Mouse (Mus musculus) T-helper 17 cell (primary cell): ENCODE measurements around the gene Zscan25.
"Not testable (repeated sequence)": the region's sequence is repeated elsewhere in the genome, so short reads cannot be mapped to it uniquely, and the experiment has no call there.

Experiments
- in situ Hi-C, 2 experiments: fragments of 300-600 bp; cut with MboI, MseI; formaldehyde crosslinking; loops; 1 replicate in 1 of 2; 2 replicates in 1 of 2; pipeline ENCODE4 v1.15.1; 2025; ENCODE audit warnings: high pct_unique_total_duplicates in 2 of 2

Zscan25 gene

DNA sequence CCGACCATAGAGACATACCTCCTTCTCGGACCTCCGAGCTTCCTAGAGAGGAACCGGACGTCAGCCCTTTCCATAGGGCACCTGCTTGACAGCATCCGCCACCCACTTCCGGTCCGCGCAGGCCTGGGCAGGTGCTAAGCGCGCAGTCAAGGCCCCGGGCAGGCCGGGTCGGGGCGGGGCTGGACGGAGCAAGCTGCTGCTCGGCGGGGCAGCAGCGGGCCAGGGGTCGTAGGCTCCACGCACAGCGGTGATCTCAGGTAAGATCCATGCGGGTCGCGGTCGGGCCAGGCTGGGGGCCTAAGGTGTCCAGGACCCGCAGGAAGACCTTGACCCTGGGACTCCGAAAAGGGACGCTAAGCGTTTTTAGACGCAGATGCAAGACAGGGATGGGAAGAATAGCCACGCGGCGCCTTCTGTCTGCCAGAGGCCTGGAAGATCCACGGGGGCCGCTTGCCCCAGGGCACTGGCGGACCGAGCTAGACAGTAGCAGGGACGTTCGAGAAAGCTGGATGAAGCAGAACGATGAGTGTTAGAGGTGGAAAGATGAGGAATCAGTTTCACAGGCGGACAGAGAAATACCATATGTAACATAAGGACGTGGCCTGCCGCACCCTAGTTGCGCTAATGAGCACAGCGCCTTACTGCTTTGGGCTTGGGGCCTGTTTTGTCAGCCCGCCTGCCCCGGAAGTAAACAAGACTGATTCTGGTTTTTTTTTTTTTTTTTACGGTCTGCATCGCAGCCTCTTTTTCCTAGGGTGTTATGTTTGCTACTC is at the start of gene Zscan25:
Gene Zscan25, plus strand, starts transcription at position 130 of the 773 bp plus-strand sequence.
- in situ Hi-C loops, result loop anchor here in 1 of 2 experiments (10.0 kb wide), 1 partner anchor 944 kb away; the partner anchor contains the start of gene Rnf6

DNA sequence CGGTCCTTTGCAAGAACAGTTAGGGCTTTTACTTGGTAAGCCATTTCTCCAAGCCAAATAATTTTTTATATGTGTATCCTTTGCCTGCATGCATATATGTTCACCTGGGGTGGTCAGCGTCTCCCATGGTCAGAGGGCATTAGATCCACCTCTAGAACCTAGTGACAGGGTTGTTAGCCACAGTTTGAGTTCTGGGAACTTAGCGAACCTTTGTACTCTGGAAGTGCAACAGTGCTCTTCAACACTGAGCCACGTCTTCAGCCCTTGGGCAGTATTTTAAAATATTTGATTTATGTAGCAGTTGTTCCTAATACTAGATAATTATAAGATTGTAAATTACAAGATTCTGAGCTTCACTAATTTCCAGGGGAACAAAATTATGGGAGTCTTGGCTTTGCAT is 49.7 kb upstream of the Zscan25 start:
- in situ Hi-C loops, result loop anchor here in 1 of 2 experiments (25.0 kb wide), 1 partner anchor 1557 kb away; the partner anchor contains the start of gene Usp12

DNA sequence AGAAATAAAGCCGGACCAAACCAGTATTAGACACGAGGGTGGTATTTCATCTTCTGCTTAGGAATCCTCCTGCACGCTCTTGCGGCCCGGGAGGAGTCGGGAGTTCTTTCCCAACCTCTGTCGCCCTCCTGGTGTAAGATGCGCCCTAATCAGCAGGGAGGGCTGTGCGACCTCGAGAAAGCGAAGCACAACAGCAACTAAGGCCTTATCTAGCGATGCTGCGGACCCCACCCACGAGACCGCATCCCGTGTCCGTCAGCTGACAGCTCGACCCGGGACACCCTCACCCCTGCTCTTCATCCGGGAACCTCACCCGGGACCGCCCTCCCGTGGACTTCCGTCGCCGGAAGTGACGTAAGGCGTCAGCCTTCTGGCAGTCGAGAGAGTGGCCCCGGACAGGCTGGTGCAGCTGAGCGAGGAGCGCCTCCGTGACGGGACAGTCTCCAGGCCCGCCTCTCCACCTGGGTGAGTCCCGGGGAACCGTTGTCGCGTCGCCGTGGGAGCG is 48.9 kb upstream of the Zscan25 start, which contains the start of gene Zfp655:
Gene Zfp655, plus strand, starts transcription at position 349 of the 505 bp plus-strand sequence.
- in situ Hi-C loops, result loop anchor here in 1 of 2 experiments (25.0 kb wide), 1 partner anchor 1556 kb away; the partner anchor contains the start of gene Usp12

DNA sequence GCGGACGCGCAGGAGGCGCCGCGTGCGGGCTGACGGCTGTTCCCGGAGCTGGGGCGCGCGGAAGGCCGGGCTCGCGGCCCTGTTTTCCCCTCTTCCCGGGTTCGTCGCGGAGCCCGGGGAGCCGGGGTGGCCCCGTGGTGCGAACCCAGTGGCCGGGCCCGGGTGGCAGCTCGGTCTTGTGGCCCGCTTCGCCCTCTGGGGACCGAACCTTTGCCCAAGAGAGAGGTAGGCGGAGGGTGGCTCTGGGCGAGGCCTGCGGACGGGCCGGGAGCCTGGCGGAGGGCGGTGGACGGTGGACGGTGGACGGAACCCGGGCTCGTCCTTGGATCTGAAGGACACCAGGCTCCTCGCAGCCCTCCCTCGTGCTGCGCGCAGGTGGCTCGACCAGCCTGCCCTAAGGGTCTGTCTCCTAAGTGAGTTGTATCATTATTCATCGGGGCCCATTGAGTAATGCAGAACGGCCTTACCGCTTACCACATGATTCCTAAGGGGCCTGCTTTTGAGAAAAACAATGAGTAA is 48.3 kb upstream of the Zscan25 start:
- in situ Hi-C loops, result loop anchor here in 1 of 2 experiments (25.0 kb wide), 1 partner anchor 1555 kb away; the partner anchor contains the start of gene Usp12

DNA sequence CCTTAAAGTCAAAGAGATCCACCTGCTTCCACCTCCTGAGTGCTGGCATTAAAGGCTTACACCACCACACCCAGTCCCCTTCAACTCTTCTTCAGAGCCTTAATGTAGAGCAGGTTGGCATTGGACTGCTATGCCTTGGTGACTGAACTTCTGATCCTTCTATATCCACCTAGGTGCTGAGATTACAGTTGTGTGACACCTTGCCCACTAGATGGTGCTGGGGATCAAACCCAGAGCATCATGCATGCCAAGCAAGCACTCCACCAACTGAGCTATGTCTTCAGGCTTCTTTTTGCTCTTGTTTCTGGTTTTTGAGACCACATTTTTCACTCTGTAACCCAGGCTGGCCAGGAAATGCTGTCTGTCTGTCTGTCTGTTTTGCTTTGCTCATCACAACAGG is 45.7 kb upstream of the Zscan25 start:
- in situ Hi-C loops, result loop anchor here in 1 of 2 experiments (25.0 kb wide), 1 partner anchor 1553 kb away; the partner anchor contains the start of gene Usp12

DNA sequence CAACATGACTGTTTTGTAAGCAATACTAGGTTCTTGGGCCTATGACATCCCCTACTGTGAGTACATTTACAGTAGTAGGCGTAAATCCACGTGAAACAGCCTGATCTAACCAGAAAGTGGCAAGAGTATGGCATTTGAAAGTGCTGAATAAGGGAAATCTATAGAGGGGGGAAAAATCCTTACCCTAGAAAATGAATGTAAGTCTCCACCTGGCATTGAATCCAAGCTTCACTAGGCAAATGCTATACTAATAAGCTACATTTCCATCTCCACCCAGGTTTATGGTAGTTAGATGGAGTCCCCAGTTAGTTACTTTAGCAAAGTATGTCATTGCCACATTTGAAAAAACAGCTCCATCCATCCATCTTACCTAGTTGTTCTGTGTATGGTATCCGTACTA is 30.8 kb upstream of the Zscan25 start:
- in situ Hi-C loops, result loop anchor here in 1 of 2 experiments (25.0 kb wide), 1 partner anchor 1538 kb away; the partner anchor contains the start of gene Usp12

DNA sequence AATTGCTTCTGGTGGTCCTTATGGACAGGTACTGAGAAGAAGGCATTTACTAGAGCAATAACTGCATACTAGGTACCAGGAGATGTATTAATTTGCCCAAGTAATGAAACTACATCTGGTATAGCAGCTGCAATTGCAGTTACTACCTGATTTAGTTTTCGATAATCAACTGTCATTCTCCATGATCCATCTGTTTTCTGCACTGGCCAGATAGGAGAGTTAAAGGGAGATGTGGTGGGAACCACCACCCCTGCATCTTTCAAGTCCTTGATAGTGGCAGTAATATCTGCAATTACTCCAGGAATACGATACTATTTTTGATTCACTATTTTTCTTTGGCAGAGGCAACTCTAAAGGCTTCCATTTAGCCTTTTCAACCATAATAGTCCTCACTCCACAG is 6.7 kb upstream of the Zscan25 start:
- in situ Hi-C loops, result not testable (repeated sequence)

DNA sequence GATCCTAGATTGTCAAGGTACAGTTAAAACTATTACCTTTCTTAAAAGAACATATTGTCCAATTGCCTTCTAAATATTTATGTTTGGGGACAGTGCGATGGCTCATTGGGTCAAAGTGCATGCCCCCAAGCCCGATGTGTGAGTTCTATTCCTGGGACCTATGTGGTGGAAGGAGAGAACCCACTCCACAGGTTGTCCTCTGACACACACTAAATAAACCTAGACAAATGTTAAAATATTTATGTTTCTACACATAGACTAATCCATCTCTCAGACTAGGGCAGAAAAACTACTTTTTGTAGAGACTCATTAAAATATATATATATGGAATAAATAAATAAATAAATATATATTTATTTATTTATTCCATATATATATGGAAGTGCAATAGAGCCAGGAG is 352 bp upstream of the Zscan25 start:
- in situ Hi-C loops, result loop anchor here in 1 of 2 experiments (5.0 to 10.0 kb wide), 2 partner anchors 38 to 945 kb away; partner anchors contain the start of gene Rnf6

DNA sequence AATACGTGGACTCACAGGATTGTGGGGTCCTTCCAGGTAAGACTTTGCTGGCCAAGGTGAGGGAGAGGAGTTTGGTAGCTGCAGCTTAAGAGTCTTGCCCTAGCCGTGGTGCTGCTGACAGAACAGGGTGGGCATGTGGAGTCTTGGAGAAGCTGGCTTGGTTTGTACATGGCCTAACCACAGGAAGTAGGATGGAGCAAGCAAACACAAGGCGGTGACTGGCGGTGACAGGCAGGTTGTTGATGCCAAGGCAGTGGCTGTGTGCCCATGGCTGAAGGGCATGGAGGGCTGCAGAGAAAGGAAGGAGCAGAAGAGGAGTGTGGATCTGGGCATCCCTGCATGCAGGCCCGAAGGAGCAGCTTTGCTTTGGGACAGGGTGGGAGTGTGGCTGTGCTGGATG is 8.1 kb downstream of the Zscan25 start:
- in situ Hi-C loops, result loop anchor here in 1 of 2 experiments (10.0 kb wide), 1 partner anchor 936 kb away; the partner anchor contains the start of gene Rnf6

DNA sequence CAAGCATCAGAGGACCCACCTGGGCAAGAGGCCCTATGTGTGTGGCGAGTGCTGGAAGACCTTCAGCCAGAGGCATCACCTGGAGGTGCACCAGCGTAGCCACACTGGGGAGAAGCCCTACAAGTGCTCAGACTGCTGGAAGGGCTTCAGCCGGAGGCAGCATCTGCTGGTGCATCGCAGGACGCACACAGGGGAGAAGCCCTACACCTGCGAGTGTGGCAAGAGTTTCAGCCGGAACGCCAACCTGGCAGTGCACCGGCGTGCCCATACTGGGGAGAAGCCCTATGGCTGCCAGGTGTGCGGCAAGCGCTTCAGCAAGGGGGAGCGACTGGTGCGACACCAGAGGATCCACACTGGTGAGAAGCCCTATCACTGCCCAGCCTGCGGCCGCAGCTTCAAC is 10.4 kb downstream of the Zscan25 start:
- in situ Hi-C loops, result loop anchor here in 1 of 2 experiments (5.0 to 10.0 kb wide), 2 partner anchors 312 to 904 kb away; no protein-coding TSS in a partner anchor

DNA sequence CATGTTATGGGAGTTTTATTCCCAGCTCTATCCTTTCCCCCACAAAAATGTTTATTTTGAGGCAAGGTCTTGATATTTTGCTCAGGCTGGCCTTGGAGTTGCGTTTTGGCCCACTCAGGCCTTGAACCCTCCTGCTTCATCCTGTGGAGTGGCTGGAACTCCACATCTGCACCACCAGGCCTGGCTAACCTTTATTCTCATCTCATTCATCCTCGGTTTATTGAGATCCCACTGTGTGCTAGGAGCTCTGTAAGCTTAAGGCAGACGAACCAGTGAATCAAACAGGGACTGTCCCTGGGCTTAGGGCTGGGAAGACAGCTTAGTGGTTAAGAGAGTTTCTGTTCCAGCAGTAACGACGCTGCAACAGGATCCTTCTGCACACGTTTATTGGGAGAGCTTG is 12.1 kb downstream of the Zscan25 start:
- in situ Hi-C loops, result loop anchor here in 1 of 2 experiments (5.0 to 10.0 kb wide), 2 partner anchors 310 to 902 kb away; no protein-coding TSS in a partner anchor

DNA sequence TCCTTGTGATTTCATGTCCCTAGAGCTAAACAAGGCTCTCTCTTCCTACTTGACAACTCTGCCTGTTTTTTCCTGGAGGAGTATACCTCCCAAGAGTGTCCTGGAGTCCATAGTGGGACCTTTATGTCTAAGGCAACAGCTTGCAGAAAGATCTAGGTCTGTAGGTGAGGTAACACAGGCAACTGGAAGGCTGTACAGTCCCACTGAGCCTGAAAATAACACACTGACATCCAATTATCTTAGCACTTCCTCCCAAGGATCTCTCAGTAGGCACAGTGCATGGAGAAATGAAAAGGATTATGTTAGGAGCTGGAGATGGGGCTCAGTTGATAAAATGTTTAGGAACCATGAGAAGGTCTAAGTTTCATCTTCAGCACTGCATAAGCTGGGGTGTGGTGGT is 20.2 kb downstream of the Zscan25 start:
- in situ Hi-C loops, result no loop called here

DNA sequence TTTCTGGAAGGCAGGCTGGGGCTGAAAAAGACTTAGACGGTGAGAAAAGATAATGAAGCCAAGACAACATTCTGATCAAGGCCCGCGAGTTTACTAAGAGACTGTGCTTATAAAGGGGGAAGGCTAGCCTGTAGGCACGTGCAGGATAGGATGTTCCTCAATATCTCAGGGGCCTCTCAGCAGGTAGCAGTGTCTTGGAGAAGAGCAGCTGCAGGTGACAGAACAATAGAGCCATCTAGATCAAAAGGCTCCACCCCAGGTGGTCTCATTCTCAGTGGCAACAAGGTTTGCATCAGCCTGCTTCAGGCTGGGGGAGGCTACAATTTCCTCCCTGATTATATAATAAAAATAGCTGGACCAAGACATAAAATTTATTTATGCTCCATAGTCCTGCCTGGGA is 21.5 kb downstream of the Zscan25 start:
- in situ Hi-C loops, result not testable (repeated sequence)

DNA sequence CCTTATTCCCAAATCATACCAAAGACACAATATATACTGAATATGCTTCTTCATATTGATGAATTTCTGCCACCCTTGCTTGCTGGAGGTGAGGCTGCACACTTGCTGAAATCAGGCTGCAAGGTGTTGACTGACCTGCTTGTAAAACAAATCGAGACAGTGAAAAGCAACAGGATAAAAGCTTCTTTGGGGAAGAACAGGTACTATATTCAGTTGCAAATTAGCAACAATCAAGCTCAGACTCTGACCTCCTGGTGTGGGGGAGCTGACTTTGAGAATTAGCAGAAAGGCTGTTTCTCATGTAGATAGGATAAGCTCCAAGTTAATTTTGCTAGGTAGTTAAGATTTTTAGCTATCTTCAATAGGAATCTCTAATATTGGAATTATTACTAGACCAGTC is 22.1 kb downstream of the Zscan25 start:
- in situ Hi-C loops, result no loop called here

DNA sequence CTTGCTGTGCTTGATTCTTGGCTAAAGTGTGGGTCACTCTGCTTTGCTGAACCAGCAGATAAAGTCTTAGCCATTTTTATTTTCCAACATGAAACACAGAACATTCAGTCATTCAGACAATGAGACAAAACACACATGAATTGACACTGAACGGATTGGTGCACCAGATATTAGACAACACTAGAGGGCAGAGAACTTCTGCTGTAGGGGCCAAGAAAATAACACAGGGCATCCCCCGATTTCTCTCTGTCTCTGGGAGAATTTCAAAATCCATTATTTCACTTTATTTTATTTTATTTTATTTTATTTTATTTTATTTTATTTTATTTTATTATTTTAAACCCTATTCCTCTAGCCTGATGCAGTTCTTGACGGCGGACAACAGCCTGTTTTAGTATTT is 26.7 kb downstream of the Zscan25 start:
- in situ Hi-C loops, result not testable (repeated sequence)

DNA sequence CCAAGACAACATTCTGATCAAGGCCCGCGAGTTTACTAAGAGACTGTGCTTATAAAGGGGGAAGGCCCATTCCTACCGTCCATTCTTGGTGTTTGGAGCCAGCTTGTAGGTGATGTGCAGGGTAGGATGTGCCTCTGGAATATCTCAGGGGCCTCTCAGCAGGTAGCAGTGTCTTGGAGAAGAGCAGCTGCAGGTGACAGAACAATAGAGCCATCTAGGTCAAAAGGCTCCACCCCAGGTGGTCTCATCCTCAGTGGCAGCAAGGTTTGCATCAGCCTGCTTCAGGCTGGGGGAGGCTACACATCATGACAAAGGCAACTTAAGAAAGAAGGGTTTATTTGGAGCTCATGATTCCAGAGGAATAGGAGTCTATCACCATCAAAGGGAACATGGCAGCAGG is 27.5 kb downstream of the Zscan25 start:
- in situ Hi-C loops, result not testable (repeated sequence)

DNA sequence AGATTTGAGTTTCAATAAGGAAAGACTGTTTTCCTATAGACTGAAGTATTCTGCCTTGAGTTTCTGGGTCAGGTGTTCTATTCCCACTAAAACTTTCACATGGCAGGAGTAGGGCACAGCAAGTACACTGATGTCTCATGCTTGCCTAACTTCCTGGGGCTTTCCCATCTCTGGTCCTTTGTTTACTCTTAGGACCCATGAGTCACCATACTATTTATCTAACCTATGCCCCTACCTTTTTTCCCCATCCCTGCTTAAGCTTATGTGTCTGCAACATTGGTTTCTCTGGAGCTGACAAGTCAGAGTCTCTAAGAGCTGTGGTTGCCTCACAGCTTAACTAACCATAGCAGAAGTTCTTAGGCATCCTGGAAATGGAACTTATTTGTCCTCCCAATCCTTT is 33.5 kb downstream of the Zscan25 start:
- in situ Hi-C loops, result no loop called here

DNA sequence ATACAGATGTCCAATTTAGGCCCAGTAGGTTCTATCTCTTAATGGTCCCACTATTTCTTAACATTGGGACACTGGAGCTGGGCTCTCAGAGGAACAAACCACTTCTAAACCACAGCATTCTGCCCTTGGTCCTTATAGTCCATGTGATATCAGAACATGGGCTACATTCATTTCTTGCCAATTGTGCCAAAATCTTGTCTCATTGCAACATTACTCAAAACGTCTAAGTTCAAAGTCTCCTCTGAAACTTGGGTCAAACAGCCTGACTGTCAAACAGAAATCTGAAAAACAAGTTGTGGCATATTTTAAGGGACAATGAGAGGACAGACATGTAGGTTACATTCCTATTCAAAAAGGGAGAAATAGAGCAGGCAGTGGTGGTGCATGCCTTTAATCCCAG is 36.8 kb downstream of the Zscan25 start:
- in situ Hi-C loops, result no loop called here

DNA sequence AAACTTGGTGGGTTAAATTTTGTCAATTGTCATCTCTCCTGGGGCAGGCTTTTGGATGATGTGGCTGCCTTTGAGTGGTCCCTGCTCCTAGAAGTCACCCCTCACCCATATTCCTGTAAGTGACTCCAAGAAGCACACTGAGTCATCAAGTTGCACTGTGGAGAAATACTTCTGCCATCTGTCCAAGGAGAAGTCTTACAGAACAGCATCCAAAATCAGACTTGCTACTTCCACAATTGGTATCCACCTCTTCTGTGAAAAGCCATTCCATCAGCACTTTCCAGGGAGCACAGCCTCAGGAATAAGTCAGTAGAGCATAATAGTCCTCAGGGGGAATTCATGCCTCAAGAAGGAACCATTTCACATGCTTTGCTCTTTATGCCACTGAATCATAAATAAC is 58.5 kb downstream of the Zscan25 start:
- in situ Hi-C loops, result not testable (repeated sequence)
